Mouse (Mus musculus): ENCODE data around the gene Etv3.
"Not testable (repeated sequence)": the region's sequence is repeated elsewhere in the genome, so short reads cannot be mapped to it uniquely, and the experiment has no call there.

The Etv3 gene

DNA sequence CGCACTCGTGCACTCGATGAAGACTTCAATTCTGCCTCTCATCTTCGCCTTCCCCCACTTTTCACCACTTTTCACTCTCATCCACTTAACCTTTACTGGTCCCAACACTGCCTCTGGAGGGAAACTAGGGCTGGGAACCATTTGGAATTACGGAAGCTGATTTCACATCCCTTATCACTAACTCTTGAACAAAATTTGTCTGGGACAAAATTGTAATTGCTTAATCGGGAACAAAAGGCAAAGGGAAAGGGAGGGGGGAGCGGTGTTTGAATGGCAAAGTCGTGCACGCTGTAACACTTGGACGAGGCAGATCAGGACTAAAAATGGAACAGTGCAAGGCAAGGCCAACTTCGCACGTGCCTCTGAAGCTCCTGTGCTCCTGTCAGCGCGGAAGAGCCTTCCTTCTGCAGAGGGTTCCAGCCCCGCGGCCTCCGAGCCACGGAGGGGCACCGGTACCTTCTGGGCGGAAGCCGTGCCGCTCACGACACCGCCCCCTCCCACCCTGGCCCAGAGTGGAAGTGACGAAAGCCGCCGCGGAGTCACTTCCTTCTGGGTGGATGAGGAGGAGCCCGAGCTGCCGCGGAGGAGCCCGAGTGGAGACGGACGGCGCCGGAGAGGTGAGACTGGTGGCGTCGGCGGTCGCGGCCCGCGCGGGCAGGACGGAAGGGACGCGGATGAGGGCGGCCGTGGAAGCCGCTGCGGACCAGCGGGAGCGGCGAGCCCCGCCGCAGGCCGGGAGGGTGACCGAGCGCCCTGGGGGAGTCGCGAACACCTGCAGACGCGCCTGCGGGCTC is at the start of gene Etv3:
Etv3 (plus strand) TSS at position 365 of the 794 bp plus-strand sequence.
- DNase-seq (ENCODE audit: extremely low read depth, low read depth), result peak; percentile 74

DNA sequence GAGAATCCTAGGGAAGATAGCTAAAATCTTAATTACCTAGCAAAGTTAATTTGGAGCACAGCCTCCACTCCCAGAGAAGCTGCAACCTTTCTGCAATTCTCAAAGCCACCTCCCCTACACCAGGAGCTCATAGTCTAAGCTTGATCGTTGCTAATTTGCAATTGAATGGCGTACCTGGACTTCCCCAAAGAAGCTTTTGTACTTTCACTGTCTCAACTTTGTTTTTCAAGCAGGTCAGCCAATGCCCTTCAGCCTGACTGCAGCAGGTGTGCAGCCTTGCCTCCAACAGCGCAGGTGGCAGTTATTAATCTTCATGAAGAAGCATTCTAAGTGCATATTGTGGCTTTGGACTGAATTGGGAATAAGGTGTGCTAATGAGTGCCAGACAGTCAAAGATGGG is 47.3 kb upstream of the Etv3 start:
- DNase-seq (ENCODE audit: extremely low read depth, low read depth), result not testable (repeated sequence)

DNA sequence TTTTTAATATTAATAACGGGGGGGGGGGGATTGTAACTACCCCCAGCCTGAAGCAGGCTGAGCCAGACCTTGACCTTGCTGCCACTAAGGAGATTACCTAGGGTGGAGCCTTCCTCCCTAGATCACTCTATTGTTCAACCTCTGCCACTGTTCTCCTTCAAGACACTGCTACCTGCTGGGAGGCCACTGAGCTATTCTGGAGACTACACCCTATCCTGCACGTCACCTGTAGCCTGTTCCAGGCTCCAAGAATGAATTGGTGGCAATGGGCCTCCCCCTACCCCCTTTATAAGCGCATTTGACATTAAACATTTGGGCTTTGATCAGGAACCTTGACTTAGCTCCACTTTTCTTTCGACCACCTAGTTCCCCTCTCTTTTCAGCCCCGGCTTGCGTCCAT is 46.6 kb upstream of the Etv3 start:
- DNase-seq (ENCODE audit: extremely low read depth, low read depth), result not testable (repeated sequence)

DNA sequence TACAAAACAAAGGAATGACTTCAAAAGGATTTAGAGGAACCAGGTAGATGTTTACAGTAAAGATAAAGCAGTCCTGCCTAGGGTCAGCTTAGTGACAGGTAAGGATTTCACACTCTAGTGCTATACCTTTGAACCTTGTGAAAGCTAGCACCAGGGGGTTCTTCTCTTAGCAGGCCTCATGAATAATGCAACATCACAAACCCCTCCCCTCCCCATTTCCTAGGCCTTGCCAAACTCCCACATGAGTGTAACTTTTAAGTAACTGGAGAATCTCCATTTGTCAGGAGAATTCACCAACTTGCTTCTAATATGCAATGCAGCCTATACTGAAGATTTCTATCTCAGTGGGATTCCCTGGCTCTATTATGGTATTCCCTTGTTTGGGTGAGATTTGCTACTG is 46.0 kb upstream of the Etv3 start:
- DNase-seq (ENCODE audit: extremely low read depth, low read depth), result not testable (repeated sequence)

DNA sequence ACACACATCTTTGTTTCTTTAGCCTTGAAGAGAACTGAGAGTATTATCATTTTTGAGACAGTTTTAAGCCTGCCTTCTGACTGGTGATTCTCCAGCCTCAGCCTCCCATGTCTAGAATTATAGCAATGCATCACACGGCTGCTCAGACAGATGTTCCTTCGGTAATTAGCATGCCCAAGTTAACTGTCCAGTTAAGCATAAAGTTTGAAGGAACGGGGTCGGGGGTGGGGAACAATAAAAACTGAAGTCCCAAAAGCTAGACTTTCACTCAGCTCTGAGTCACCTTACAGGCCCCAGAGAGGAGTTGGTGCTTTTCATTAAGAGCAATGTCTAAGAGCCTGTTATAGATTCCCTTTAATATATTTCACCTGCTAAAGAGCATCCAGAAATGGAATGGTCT is 37.8 kb upstream of the Etv3 start:
- no peak for DNase-seq (ENCODE audit: extremely low read depth, low read depth)

DNA sequence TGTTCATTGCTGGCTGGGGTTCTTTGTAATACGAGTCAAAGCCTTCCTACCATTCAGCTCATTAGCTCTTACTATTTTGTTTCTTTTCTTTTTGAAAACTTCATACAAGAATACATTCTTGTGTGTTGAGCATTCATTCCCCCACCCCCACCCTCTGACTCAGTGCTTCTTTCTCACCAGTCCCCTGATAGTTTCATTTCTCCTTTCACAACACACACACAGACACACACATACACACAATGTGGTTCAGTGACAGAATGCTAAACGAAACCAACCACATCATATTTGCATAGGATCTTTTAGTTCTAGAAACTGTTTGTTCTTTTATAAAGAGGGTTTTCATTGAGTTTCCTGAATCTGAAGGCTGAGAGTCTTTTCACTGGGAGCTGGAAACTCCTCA is 37.3 kb upstream of the Etv3 start:
- no peak for DNase-seq (ENCODE audit: extremely low read depth, low read depth)

DNA sequence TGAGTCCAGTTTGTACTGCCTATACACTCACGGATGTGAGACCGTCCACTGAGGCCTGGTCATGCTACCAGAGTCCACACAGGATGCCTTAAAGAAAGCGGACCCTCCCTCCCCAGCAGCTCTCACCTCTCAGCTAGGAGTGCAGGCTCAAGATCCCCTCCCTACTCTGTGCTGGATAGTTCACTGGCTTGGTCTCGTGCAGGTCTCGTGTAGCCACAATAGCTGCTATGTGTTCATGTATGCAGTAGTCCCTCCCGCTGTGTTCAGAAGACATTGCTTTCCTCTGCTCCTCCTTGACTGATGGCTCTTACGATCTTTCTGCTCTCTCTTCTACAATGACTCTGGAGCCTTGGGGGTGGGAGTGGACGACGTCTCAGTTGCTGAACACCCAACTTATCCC is 26.9 kb upstream of the Etv3 start:
- no peak for DNase-seq (ENCODE audit: extremely low read depth, low read depth)

DNA sequence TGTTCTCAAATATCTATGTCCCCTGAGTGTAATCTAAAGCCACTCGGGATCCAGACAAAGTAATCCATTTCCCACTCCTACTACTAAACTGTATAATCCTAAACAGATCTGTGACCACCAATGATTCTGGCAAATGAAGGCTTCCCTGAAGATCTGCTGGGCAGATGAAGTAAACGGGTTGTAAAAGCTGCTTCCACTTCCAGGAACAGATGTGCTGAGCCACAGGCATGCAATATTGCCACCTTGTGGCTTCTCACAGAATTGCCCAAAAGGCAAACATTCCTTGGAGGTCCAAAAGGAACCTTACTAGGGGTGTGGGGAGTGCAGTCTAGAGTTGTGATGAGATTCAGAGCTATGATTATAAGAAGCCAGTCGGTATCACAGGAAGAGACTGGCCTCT is 26.1 kb upstream of the Etv3 start:
- DNase-seq (ENCODE audit: extremely low read depth, low read depth), result peak; percentile 69

DNA sequence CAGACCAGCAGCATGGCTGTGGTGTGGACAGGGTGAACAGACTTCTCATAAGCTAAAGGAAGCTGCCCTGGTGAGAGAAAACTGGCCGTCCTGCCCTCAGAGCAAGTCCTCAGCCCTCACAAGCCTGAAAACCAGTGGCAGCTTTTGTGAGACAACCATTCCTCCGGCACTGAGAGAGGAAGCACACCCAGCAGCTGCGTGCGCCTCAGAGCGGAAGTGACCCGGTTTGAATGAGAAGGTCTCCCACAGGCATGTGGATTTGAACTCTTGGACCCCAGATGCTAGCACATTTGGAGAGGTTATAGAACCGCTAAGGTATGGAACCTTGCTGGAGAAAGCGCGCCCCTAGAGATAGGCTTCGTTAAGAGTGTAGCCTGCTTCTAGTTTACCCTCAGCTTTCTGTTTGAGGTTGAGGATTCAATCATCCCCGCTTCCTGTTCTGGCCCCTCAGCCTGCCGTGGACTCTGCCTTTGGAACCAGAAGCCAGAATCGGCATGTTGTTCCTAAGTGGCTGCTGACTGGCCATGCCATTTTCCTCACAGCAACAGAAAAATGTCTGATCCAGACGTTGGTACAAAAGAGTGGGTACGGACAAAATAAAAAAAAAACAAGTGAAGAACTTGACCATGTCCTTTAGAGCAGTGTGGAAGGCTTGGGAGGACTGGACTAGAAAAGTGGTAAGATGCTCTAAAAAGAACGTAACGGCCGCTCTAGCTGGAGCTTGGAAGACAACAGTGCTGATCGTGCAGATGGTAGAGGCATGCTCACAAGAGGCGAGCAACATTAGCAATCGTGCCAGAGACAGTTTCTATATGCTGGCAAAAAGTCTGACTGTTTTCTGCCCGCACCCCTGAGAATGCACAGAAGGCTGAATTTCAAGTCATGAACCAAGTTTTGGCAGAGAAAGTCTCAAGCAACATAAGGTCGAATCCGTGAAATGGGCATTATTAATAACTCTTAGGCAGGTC is 24.8 kb upstream of the Etv3 start:
- peak; percentile 67 for DNase-seq (ENCODE audit: extremely low read depth, low read depth)

DNA sequence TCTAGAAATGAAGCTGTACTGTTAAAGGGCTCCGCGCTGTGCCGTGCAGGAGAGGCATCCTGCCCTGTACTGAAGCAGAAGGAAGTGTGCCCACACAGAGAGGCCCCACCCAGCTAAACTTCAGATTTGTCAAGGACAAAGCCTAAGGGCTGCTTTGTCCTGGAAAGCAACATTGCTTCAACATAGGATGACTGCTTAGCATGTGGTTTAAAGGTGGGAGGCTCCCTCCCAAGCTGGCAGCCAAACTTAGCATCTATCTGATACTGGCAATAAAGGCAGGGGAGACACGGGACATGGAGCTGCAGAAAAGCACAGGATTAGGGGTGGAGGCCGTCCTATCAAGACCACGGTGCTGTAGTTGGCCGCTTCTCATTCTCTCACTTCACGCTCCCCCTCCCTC is 24.1 kb upstream of the Etv3 start:
- no peak for DNase-seq (ENCODE audit: extremely low read depth, low read depth)

DNA sequence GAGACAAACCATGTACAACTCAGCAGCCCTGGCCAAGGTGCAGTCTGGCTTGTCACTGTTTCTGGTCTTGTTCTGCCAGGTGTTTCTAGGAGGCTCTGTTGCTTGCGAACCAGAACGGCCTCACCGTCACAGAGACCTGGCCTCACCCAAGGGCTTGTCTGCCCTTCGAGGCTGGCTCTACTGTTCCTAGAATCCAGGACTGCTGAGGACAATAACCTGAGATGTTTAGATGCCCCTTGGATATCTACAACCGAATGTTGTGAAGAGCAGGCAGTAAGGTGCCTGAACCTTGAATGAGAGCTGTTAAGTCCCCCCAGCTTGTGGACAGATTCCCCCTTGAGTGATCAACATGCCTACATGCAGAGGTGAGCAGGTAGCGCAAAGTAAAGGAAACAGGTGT is 22.4 kb upstream of the Etv3 start:
- DNase-seq (ENCODE audit: extremely low read depth, low read depth), result no peak

DNA sequence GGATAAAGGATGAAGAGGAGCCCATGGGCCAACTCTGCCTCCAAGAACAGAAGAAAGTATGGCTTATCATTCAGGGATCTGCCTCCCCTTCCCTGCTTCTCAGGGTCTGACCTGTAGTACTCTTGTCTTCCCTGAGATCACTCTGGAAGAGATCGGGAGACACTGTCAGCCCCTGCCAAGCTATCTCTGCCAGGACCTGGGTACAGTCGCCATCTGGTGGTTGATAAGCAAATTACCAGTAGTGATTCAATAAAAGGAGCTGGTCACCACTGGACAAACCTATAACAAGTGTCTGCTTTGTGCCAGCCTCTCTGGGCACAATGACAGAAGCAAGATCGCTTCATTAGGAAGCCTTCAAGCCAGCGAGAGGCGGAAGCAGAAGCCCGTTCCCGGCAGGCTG is 20.9 kb upstream of the Etv3 start:
- no peak for DNase-seq (ENCODE audit: extremely low read depth, low read depth)

DNA sequence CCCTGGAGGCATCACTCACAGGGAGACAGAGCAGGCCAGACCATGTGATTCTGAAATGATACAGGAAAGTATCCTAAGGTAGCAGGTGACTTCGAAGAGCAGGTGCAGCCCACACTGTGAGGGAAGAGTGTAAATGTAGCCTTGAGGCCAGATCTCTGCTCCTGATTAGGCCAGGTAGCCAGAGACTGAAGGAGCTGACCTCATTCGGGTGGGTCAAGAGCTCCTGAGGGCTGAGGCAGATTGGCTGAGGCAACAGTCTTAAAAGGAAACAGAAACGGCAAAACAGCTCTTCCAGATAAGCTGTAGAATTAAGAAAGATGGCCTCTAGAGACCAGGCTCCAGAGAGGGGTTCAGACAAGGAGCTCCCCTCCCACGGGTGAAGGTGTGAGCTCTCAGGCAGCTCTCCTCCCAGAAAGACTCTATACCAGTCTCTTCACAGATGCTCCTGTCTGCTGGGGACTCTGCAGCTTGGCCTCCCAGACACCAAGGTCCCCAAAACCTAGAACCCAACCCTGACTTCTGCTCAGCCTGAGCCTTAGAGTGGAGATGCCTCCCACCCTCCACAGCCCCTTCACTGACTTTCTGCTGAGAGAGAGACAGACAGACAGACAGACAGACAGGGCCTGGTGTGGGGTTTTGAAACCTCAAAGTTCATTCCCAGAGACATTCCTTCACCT is 20.3 kb upstream of the Etv3 start:
- no peak for DNase-seq (ENCODE audit: extremely low read depth, low read depth)

DNA sequence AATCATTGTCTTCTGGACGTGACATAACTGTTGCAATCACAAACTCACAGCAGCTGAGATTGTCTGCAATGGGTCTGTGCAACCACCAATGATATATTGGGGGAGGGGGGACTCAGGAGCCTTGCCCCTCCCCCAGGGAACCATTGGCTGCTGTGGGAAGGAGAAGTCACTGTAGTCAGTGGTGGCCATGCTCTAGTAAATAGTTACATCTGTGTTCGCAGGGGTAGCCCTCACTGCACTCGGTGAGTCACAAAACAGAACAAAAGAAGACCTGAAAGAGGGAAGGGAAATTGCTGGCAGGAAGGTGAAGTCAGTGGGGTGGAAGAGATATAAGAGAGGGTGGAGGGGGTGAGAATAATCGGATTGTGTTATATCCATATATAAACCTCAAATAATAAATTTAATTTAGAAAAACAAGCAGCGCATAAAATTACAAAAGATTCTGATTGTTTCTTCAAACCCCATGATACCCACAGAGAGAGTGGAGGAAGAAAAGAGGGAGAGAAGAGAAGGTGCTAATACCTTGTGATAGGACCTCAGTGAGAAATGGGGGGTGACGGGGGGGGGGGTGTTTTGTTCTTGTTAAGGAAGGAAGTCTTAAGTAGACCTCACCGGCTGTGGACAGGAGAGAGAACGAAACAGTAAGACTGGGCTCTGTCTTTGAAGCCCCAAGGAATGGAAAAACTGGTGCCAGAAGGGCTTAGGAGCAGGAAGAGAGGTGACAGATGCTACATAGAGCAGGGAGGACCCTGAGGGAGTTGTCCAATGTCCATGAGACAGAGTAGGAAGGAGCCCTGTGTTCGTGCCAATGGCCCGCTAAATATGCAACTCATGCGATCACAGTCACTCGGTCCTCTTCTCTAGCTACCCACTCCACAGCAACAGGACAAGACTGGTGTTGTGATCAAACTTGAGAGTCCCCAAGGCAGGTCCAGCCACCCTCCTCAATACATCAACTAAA is 18.5 kb upstream of the Etv3 start:
- no peak for DNase-seq (ENCODE audit: extremely low read depth, low read depth)

DNA sequence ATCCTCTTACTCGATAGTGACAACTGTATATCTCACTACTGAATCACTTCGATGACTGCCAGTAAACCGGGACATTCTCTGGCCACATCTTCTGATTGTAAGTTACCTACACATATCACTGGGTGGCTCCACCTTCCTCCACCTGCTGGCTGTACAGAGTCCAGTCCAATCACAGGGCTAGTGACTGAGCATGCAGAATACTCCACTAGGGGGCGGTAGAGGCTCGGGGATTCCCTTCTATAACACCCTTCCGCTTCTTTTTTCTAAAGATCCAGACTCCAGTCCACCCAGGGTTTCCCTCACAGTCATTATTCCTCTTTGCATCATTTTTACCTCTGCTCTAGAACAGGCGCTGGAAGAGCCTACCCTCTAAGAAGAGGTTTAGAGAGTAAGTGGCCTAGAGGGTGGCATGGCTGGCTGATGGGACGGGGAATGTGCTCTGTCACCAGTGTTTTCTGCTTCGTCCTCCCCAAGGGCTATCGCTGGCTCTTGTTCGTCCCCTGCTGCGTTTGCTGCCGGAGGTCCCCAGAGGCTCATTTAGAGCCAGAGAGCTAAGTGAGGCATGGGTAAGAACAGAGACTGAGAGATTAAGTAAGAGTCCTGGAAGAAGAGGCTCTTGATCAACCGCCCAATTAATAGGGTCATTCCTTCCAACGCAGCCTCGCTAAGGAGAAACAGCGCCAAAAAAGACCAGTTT is 16.9 kb upstream of the Etv3 start:
- peak; percentile 40 for DNase-seq (ENCODE audit: extremely low read depth, low read depth)

DNA sequence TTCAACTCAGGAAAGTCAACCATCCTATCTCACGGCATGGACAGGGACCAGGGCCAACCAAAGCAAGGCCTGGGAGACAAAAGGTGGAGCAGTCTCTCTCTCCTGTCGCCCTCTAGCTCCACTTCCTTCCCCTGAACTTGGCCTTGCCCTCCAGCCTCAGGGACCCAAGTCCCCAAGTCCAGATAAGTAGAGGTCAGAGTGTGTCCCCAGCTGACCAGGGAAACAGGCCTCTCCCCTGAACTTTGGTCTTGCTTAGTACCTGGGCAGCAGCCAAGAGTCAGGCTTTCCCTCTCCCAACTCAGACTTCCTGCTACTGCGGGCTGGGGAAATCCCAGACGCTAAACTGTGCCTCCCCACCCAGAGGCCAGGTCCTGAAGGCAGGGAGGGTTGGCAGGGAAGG is 16.1 kb upstream of the Etv3 start:
- no peak for DNase-seq (ENCODE audit: extremely low read depth, low read depth)

DNA sequence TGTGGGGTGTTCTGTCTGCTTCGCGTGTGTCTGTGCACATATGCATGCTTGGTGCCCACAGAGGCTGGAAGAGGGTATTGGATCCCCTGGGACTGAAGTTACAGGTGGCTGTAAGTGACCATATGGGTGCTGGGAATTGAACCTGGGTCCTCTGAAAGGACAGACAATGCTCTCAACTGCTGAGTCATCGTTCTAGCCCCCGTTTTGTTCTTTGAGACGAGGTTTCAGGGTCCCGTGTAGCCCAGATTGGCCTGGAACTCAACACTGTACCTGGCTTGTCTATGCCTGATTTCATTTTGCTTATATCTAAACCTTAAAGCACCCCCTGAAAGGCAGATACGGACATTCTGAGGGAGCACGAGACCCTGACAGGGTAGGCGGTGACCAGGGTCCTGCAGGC is 14.4 kb upstream of the Etv3 start:
- no peak for DNase-seq (ENCODE audit: extremely low read depth, low read depth)

DNA sequence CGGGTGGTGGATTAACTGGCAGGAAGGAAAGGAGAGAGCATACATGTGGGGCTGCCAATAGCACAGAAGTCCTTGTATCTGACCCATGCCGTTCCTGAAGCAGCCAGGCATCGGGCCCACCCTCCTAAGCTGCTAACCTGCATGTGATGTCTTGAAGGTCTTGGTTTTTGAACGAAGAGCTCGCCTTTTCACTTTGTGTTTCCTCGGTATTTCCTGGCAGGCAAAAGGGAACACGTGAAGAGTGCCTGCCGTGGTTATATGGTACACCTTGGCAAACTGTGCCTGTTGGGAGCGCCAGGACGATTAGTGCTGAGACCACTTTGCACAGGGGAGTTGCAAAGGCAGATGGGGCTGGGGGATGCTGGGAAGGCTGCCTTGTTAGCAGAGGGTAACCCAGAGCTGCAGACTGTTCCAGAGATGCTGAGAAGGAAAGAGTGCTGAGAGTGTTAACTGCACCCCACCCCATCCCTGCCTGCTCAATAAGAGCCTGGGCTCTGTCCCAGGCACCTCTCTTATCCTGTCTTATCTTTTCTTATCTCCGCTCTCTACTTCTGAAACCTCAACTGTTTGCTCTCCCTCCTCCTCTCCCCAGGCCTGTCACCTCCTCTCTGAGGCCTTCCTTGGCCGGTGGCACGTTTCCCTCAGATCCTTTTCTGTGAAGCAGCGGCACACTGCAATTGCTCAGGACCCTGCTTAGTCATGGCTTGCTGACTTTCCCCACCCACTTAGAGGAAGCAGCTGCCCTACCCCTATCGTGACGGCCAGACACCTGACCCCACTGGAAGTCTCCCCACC is 13.0 kb upstream of the Etv3 start:
- no peak for DNase-seq (ENCODE audit: extremely low read depth, low read depth)

DNA sequence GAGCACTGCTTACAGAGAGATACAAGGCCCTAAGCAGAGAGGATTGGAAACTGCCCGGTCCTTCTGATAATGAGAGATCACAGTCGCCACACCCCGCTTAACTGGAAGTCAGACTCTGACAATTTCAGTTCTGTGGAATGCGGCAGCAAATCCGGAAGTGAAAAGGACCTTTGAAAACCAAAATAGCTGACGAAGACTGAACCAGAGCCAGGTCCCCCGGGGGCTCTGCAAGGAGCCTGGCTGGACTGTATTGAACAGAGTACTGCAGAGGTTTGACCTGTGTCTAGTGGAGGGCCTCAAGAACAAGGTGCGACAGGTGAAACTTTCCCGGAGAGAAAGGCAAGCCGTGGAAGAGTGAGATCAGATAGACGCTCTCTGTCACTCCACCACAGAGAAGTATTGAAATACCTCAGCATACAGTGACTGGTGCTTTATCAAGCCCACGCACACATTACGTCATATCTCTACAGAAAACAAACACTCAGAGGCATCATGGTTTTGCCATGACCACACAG is 9.6 kb upstream of the Etv3 start:
- DNase-seq (ENCODE audit: extremely low read depth, low read depth), result peak; percentile 49
